Mouse (Mus musculus) lung, postnatal 0 days (tissue): ENCODE data around the gene Mmp21. TPM values are rescaled to one million over a fixed set of nuclear protein-coding genes. Genes with fewer than 3 reads are reported as not detected.

Source experiments
- ATAC-seq: fragments of 200-750 bp; cut with Nextera tagmentation; 2 replicates; pipeline ENCODE4 v1.8.0; 2017; ENCODE audit warnings: moderate library complexity
- DNase-seq: peaks from one replicate; pipeline ENCODE4 v3.0.0-alpha.2; 2016; ENCODE audit warnings: low spot score
- H3K27ac ChIP-seq: fragments of 300-500 bp; sonication (generic); 2 replicates; pipeline ENCODE4 v1.5.1; 2014; ENCODE audit warnings: antibody characterized with exemption, mild to moderate bottlenecking, low read length, mixed read lengths
- H3K27me3 ChIP-seq: fragments of 300-500 bp; sonication (generic); replicated peaks from 2 replicates; pipeline ENCODE4 v1.6.1; 2014; ENCODE audit warnings: low read length, mixed read lengths; ENCODE audit not compliant: insufficient read depth
- H3K36me3 ChIP-seq: fragments of 300-500 bp; sonication (generic); 2 replicates; pipeline ENCODE4 v1.6.1; 2014; ENCODE audit warnings: low read length, mixed read lengths; ENCODE audit not compliant: insufficient read depth
- H3K4me1 ChIP-seq: fragments of 300-500 bp; sonication (generic); 2 replicates; pipeline ENCODE4 v1.6.1; 2014; ENCODE audit warnings: antibody characterized with exemption, low read depth, low read length, mixed read lengths; ENCODE audit not compliant: insufficient read depth
- H3K4me2 ChIP-seq: fragments of 300-500 bp; sonication (generic); replicated peaks from 2 replicates; pipeline ENCODE4 v1.6.1; 2014; ENCODE audit warnings: low read depth, mild to moderate bottlenecking, low read length, moderate library complexity, mixed read lengths
- H3K4me3 ChIP-seq: fragments of 300-500 bp; sonication (generic); 2 replicates; pipeline ENCODE4 v1.5.1; 2014; ENCODE audit warnings: low read depth, low read length
- H3K9ac ChIP-seq: fragments of 300-500 bp; sonication (generic); replicated peaks from 2 replicates; pipeline ENCODE4 v1.6.1; 2014; ENCODE audit warnings: low read depth, mild to moderate bottlenecking
- H3K9me3 ChIP-seq: fragments of 300-500 bp; sonication (generic); 2 replicates; pipeline ENCODE4 v1.6.1; 2016; ENCODE audit warnings: low read length, mixed read lengths
- CTCF ChIP-seq: IDR thresholded peaks from 2 replicates; pipeline ENCODE4 v1.5.1; 2016; ENCODE audit warnings: antibody characterized with exemption, mild to moderate bottlenecking
- EP300 ChIP-seq: IDR thresholded peaks from 2 replicates; pipeline ENCODE4 v1.6.1; 2016; ENCODE audit warnings: antibody characterized with exemption, mild to moderate bottlenecking, control low read depth
- WGBS: fragments of 180-500 bp; shearing (Covaris S2); extraction: QIAGEN DNeasy Blood & Tissue Kit; methylation state at CpG from one replicate; pipeline ENCODE4 v1.1.7; 2014; 5-methylcytosine and 5-hydroxymethylcytosine counted together
- polyA plus RNA-seq: library from polyadenylated mRNA; unstranded; fragments of >200 nt; fragmentation: Nextera tagmentation; extraction: Ambion mirVana; gene quantifications from 2 replicates; pipeline ENCODE4 v1.2.1, GENCODE M21; 2015

The Mmp21 gene
- 0.14 TPM in 1 of 2 replicates, not detected in the other for polyA plus RNA-seq

DNA sequence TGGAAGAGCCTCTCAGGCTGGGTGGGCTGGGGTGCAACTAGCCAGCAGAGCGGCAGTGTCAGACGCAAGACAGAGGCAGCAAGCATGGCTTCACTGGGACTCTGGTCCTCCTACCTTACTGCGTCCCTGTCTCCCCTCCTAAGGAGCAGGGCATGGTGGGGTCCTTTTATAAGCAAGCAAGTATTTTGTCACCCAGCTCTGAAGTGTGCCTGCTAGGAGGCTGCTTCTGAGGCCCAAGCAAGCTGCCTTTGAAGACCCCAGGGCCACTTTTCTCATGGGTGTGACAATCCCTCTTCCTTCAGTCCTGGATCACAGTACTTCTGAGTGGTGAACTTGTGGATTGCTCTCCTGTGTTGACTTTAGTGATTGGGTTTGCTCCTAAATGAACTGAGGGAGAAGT lies at the start of gene Mmp21:
Mmp21 (minus strand) TSS at position 101 of the 400 bp plus-strand sequence.
- WGBS, result 46% methylated on average over 3 of the region's 3 CpGs
- ATAC-seq, result no peak
- no peaks in the 10 kb centered on the region for H3K27me3 ChIP-seq
- H3K36me3 ChIP-seq, result no peaks in the 10 kb centered on the region
- no peak within 1 kb of the TSS for H3K4me2 ChIP-seq
- no peak for DNase-seq
- no peaks in the 10 kb centered on the region for H3K9me3 ChIP-seq
- no peaks in the 10 kb centered on the region for H3K4me1 ChIP-seq
- no peak within 1 kb of the TSS for H3K9ac ChIP-seq
- no peak within 1 kb of the TSS for H3K4me3 ChIP-seq
- no peak for TF ChIP-seq CTCF
- no peak for TF ChIP-seq EP300
- no peak within 1 kb of the TSS for H3K27ac ChIP-seq

DNA sequence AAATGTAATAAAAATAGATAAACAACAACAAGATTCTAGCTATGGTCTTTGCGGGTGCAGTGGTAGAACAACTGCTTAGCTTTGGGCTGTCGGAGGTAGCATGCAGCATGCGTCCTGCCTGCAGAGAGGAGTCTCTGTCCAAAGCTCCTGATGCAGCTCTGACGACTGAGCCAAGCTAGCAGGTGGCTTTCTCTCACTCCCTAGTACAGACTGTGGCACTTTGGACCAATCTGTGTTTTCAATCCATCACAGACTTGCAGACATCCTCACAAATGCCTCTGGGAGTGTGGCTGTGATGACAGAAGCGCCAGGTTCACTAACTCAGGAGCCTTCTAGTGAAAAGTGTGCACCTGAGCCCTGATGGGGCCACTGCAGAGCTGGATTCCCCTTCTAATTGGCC lies 49.5 kb upstream of the Mmp21 start:
- Histone ChIP-seq H3K36me3 (peaks cover 3% of the 10 kb centered on the region; the same call in 1 of the 2 replicates), H3K27me3 (no peaks in the 10 kb centered on the region), H3K9ac (no peak overlapping the region), H3K9me3 (no peaks in the 10 kb centered on the region), H3K4me2 (no peak overlapping the region), H3K4me1 (no peaks in the 10 kb centered on the region), H3K27ac (no peak overlapping the region), H3K4me3 (no peak overlapping the region)
- TF ChIP-seq EP300 (no peak), CTCF (no peak)
- WGBS, result 83% methylated on average over 5 of the region's 5 CpGs
- ATAC-seq (no peak), DNase-seq (no peak)

GRCm38 (mm10) chr7:133727027-133727426 lies 47.2 kb upstream of the Mmp21 start:
- DNase-seq (no peak), ATAC-seq (no peak)
- Histone ChIP-seq H3K4me1 (no peaks in the 10 kb centered on the region), H3K9me3 (no peaks in the 10 kb centered on the region), H3K27me3 (no peaks in the 10 kb centered on the region), H3K4me2 (no peak overlapping the region), H3K4me3 (no peak overlapping the region), H3K36me3 (peaks cover 6% of the 10 kb centered on the region; the same call in 1 of the 2 replicates), H3K27ac (no peak overlapping the region), H3K9ac (no peak overlapping the region)
- WGBS, result 68% methylated on average over 6 of the region's 6 CpGs
- TF ChIP-seq EP300 (no peak), CTCF (no peak)

- H3K4me2 ChIP-seq, result no peak overlapping the region
- H3K27me3 ChIP-seq, result no peaks in the 10 kb centered on the region
- no peak overlapping the region for H3K27ac ChIP-seq
- no peak overlapping the region for H3K4me3 ChIP-seq
- TF ChIP-seq CTCF (no peak), EP300 (no peak)
- ATAC-seq (peak; percentile 75), DNase-seq (peak; percentile 71)
- H3K9me3 ChIP-seq, result no peaks in the 10 kb centered on the region
- H3K4me1 ChIP-seq, result no peaks in the 10 kb centered on the region
- WGBS, result 60% methylated on average over 10 of the region's 10 CpGs
- peaks cover 11% of the 10 kb centered on the region; the same call in 1 of the 2 replicates for H3K36me3 ChIP-seq
- no peak overlapping the region for H3K9ac ChIP-seq
Measured at GRCm38 (mm10) chr7:133725571-133725970, 45.7 kb upstream of the Mmp21 start.

- H3K36me3 ChIP-seq, result peaks cover 17% of the 10 kb centered on the region
- no peak overlapping the region for H3K27ac ChIP-seq
- WGBS, result 75% methylated on average over 10 of the region's 10 CpGs
- TF ChIP-seq EP300, result no peak
- no peak for TF ChIP-seq CTCF
- no peak overlapping the region for H3K9ac ChIP-seq
- H3K9me3 ChIP-seq, result no peaks in the 10 kb centered on the region
- H3K4me2 ChIP-seq, result no peak overlapping the region
- H3K4me3 ChIP-seq, result no peak overlapping the region
- DNase-seq (no peak), ATAC-seq (no peak)
- H3K27me3 ChIP-seq, result no peaks in the 10 kb centered on the region
- H3K4me1 ChIP-seq, result no peaks in the 10 kb centered on the region
Measured at GRCm38 (mm10) chr7:133724844-133725243, 45.0 kb upstream of the Mmp21 start.

- DNase-seq (no peak), ATAC-seq (no peak)
- 88% methylated on average over 11 of the region's 11 CpGs for WGBS
- Histone ChIP-seq H3K27ac (no peak overlapping the region), H3K9ac (no peak overlapping the region), H3K27me3 (no peaks in the 10 kb centered on the region), H3K4me3 (no peak overlapping the region), H3K4me2 (no peak overlapping the region), H3K36me3 (peaks cover 47% of the 10 kb centered on the region), H3K9me3 (no peaks in the 10 kb centered on the region), H3K4me1 (no peaks in the 10 kb centered on the region)
- TF ChIP-seq EP300, result no peak
- TF ChIP-seq CTCF, result no peak
Measured at GRCm38 (mm10) chr7:133720616-133721015, 40.8 kb upstream of the Mmp21 start.

GRCm38 (mm10) chr7:133718580-133718979 lies 38.7 kb upstream of the Mmp21 start:
- Histone ChIP-seq H3K27ac (no peak overlapping the region), H3K36me3 (peaks cover 51% of the 10 kb centered on the region), H3K4me2 (no peak overlapping the region), H3K4me3 (no peak overlapping the region), H3K4me1 (no peaks in the 10 kb centered on the region), H3K9me3 (no peaks in the 10 kb centered on the region), H3K27me3 (no peaks in the 10 kb centered on the region), H3K9ac (no peak overlapping the region)
- TF ChIP-seq EP300 (no peak), CTCF (peak; percentile 33; the same call in 1 of the 2 replicates)
- DNase-seq, result no peak
- no peak for ATAC-seq
- WGBS, result 100% methylated on average over 1 of the region's 1 CpGs
